Mouse (Mus musculus) liver, embryonic 15.5 days (tissue): ENCODE data around the gene Plekhm1. TPM values are rescaled to one million over a fixed set of nuclear protein-coding genes. Genes with fewer than 3 reads are reported as not detected.
A peak's percentile ranks its signal among the peaks of the same experiment; 100 is the strongest.

Experiments used
- ATAC-seq: fragments of 200-750 bp; cut with Nextera tagmentation; 2 replicates; pipeline ENCODE4 v1.8.0; 2017; ENCODE audit warnings: moderate number of reproducible peaks, mild to moderate bottlenecking, moderate library complexity; ENCODE audit not compliant: insufficient read depth
- H3K27ac ChIP-seq: fragments of 300-500 bp; sonication (generic); replicated peaks from 2 replicates; pipeline ENCODE4 v1.5.1; 2015; ENCODE audit warnings: mild to moderate bottlenecking, inconsistent platforms
- H3K27me3 ChIP-seq: fragments of 300-500 bp; sonication (generic); 2 replicates; pipeline ENCODE4 v1.6.1; 2015; ENCODE audit warnings: mild to moderate bottlenecking, inconsistent platforms
- H3K36me3 ChIP-seq: fragments of 300-500 bp; sonication (generic); replicated peaks from 2 replicates; pipeline ENCODE4 v1.6.1; 2015; ENCODE audit warnings: moderate library complexity, mild to moderate bottlenecking, inconsistent platforms
- H3K4me1 ChIP-seq: fragments of 300-500 bp; sonication (generic); replicated peaks from 2 replicates; pipeline ENCODE4 v1.6.1; 2015; ENCODE audit warnings: inconsistent platforms
- H3K4me2 ChIP-seq: fragments of 300-500 bp; sonication (generic); 2 replicates; pipeline ENCODE4 v1.6.1; 2015; ENCODE audit warnings: moderate library complexity, mild to moderate bottlenecking, inconsistent platforms
- H3K4me3 ChIP-seq: fragments of 300-500 bp; sonication (generic); replicated peaks from 2 replicates; pipeline ENCODE4 v1.5.1; 2015; ENCODE audit warnings: mild to moderate bottlenecking, inconsistent platforms
- H3K9ac ChIP-seq: fragments of 300-500 bp; sonication (generic); 2 replicates; pipeline ENCODE4 v1.6.1; 2015; ENCODE audit warnings: moderate library complexity, mild to moderate bottlenecking, inconsistent platforms
- H3K9me3 ChIP-seq: fragments of 300-500 bp; sonication (generic); replicated peaks from 2 replicates; pipeline ENCODE4 v1.6.1; 2016; ENCODE audit warnings: inconsistent platforms
- WGBS: fragments of 180-500 bp; shearing (Covaris S2); methylation state at CpG from one replicate; pipeline ENCODE4 v1.1.7; 2015; ENCODE audit warnings: mixed read lengths; ENCODE audit not compliant: insufficient replicate concordance; 5-methylcytosine and 5-hydroxymethylcytosine counted together
- polyA plus RNA-seq: library from polyadenylated mRNA; unstranded; fragments of >200 nt; fragmentation: Nextera tagmentation; extraction: Ambion mirVana; gene quantifications from 2 replicates; pipeline ENCODE4 v1.2.1, GENCODE M21; 2015

Gene Plekhm1
- polyA plus RNA-seq, 1 experiment from 2014 or later = 3.4 TPM

DNA sequence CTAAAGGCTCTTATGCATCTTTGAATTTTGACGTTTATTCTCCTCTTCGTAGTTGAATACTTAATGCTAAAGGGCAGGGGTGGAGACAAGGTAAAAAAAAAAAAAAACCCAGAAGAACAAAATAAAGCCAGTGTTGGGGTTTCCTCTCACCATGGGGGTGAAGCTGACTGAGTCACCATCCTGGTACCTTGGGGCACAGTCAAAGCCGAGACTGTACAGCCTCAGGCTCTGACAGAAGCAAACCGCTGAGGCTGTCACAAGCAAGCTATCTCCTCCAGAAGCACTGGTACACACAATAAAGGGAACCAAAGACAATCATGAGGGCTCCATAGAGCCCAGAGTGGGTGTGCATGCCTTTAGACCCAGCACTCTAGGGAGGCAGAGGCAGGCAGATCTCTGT, 39.9 kb downstream of the Plekhm1 start:
- Histone ChIP-seq H3K27ac (no peak overlapping the region), H3K9me3 (no peaks in the 10 kb centered on the region), H3K9ac (no peak overlapping the region), H3K4me1 (no peaks in the 10 kb centered on the region; the same call in 1 of the 2 replicates), H3K4me2 (no peak overlapping the region), H3K4me3 (no peak overlapping the region), H3K36me3 (peaks cover 47% of the 10 kb centered on the region), H3K27me3 (no peaks in the 10 kb centered on the region)
- ATAC-seq = no peak
- WGBS = 86% methylated on average over 4 of the region's 4 CpGs

- no peaks in the 10 kb centered on the region; the same call in 1 of the 2 replicates for H3K4me1 ChIP-seq
- no peak overlapping the region for H3K9ac ChIP-seq
- ATAC-seq = no peak
- H3K27me3 ChIP-seq = no peaks in the 10 kb centered on the region
- no peak overlapping the region for H3K4me2 ChIP-seq
- H3K9me3 ChIP-seq = no peaks in the 10 kb centered on the region
- no peak overlapping the region for H3K4me3 ChIP-seq
- H3K36me3 ChIP-seq = peaks cover 44% of the 10 kb centered on the region
- no peak overlapping the region for H3K27ac ChIP-seq
- WGBS = 70% methylated on average over 3 of the region's 3 CpGs
Measured at GRCm38 (mm10) chr11:103372068-103372467, 40.4 kb downstream of the Plekhm1 start.

GRCm38 (mm10) chr11:103371222-103371539, 41.3 kb downstream of the Plekhm1 start:
- Histone ChIP-seq H3K27ac (no peak overlapping the region), H3K9ac (no peak overlapping the region), H3K4me1 (no peaks in the 10 kb centered on the region; the same call in 1 of the 2 replicates), H3K27me3 (no peaks in the 10 kb centered on the region), H3K4me2 (no peak overlapping the region), H3K9me3 (no peaks in the 10 kb centered on the region), H3K36me3 (peaks cover 40% of the 10 kb centered on the region), H3K4me3 (no peak overlapping the region)
- ATAC-seq = no peak
- 46% methylated on average over 3 of the region's 3 CpGs for WGBS

DNA sequence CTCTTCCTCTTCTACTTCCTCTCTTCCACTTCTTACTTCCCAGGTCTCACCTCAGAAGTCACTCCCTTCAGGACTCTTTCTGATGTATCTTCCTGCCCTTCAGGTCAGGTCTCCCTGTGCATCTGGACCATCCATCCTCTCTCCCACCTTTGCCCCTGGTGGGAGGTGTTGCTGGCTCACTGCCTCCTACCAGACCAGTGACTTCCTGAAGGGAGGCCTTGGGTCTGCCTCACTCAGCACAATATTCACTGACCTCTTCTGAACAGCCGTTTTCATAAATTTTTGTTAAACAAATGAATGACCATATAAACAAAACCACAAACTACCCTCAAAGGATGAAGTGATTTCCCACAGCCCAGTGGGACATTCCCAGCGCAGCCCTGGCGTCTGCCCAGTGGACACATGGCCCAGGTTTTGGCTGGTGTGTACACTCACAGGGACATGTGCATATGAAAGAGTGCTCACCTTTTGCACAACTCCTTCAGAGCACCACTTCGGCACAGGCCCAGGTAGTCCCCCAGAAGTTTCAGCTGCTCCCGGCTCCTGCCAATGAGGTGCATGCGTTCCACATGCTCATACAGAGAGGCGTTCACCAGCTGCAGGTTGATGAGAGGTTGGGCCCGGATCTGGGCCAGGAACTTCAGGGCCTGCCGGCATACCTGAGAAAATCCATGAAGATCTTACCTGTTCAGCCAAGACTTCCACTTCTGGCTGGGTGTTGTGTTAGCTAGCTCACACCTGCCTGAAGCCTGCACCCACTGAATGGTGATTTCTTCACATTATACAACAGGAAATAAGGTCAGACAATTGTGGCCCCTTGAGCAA, 41.9 kb downstream of the Plekhm1 start:
- H3K27me3 ChIP-seq = no peaks in the 10 kb centered on the region
- no peak overlapping the region for H3K4me2 ChIP-seq
- peaks cover 37% of the 10 kb centered on the region for H3K36me3 ChIP-seq
- H3K9me3 ChIP-seq = no peaks in the 10 kb centered on the region
- H3K4me1 ChIP-seq = no peaks in the 10 kb centered on the region; the same call in 1 of the 2 replicates
- no peak for ATAC-seq
- H3K9ac ChIP-seq = no peak overlapping the region
- H3K27ac ChIP-seq = no peak overlapping the region
- H3K4me3 ChIP-seq = no peak overlapping the region
- WGBS = 73% methylated on average over 9 of the region's 9 CpGs

DNA sequence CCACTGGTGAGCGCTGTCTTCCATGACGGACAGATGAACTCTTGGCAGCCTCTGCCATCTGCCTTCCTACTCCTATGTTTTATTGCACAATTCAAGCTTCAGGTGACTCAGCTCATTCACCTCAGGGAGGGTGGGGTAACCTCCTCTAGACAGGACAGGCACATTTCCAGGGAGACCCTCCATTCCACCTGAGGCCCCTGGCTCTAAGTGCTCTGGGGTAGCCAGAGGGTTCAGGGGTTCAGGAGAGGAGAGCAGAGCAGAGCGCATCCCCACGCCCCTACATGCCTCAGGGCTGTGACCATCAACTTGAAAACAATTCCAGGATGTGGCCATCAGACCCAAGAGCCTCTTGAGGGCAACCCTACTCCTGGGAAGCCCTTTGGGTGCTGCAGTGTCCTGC, 47.0 kb downstream of the Plekhm1 start:
- ATAC-seq = no peak
- Histone ChIP-seq H3K9me3 (no peaks in the 10 kb centered on the region), H3K9ac (no peak overlapping the region), H3K27ac (no peak overlapping the region), H3K27me3 (peaks cover 45% of the 10 kb centered on the region), H3K4me3 (no peak overlapping the region), H3K4me2 (no peak overlapping the region), H3K4me1 (peaks cover 32% of the 10 kb centered on the region), H3K36me3 (peaks cover 17% of the 10 kb centered on the region; the same call in 1 of the 2 replicates)
- 80% methylated on average over 4 of the region's 4 CpGs for WGBS

DNA sequence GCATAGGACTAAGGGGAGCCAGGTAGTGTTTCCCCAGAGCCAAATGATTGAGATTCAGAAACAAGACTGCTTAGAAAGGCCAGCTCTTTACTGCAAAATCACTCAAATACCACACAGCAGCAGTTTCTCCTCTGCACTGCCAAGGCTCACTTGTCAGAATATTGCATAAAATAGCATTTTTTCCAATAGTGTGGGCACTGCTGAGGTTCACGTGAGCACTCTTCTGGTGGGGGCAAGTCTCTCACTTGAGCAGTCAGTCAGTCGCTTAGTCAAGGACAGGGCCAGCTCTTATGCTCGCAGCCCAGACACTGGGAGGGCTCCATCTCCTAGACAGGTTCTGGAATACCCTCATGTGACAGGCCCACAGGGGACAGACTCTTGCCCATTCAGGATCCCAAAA, 47.5 kb downstream of the Plekhm1 start:
- H3K27me3 ChIP-seq = peaks cover 50% of the 10 kb centered on the region
- H3K9me3 ChIP-seq = no peaks in the 10 kb centered on the region
- ATAC-seq = no peak

DNA sequence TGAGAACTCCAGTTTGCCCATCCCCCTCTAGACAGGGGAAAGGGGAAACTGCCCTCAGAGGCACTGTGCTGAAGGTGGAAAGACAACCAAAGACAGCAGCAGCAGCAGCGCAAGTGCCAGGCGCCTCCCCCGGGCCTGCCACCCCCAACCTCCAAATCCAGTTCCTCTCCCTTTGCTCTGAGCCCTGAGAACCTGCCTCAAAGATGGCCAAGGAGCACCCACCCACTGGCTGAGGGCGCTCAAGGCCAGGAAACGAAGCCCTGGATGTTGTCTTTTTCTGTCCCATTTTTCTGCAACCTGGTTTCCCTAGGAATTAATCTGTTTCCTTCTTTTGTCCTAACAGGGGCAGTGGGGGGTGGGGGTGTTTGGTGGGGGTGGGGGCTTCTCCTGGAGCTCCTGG, 48.2 kb downstream of the Plekhm1 start:
- no peak overlapping the region for H3K27ac ChIP-seq
- peaks cover 43% of the 10 kb centered on the region for H3K4me1 ChIP-seq
- H3K27me3 ChIP-seq = peaks cover 57% of the 10 kb centered on the region
- ATAC-seq = no peak
- WGBS = 26% methylated on average over 5 of the region's 5 CpGs
- H3K4me3 ChIP-seq = no peak overlapping the region
- H3K9ac ChIP-seq = no peak overlapping the region
- no peaks in the 10 kb centered on the region for H3K9me3 ChIP-seq
- H3K36me3 ChIP-seq = 0 out of 2 replicates have a peak, but pooled peaks cover 9% of the 10 kb centered on the region
- no peak overlapping the region for H3K4me2 ChIP-seq

More for the DNA sequence above, 47.5 kb downstream of the Plekhm1 start:
- H3K27ac ChIP-seq = no peak overlapping the region
- no peak overlapping the region for H3K9ac ChIP-seq
- peaks cover 37% of the 10 kb centered on the region for H3K4me1 ChIP-seq
- whole genome bisulfite sequencing = 70% methylated on average over 3 of the region's 3 CpGs
- H3K4me3 ChIP-seq = no peak overlapping the region
- 0 out of 2 replicates have a peak, but pooled peaks cover 12% of the 10 kb centered on the region for H3K36me3 ChIP-seq
- no peak overlapping the region for H3K4me2 ChIP-seq

DNA sequence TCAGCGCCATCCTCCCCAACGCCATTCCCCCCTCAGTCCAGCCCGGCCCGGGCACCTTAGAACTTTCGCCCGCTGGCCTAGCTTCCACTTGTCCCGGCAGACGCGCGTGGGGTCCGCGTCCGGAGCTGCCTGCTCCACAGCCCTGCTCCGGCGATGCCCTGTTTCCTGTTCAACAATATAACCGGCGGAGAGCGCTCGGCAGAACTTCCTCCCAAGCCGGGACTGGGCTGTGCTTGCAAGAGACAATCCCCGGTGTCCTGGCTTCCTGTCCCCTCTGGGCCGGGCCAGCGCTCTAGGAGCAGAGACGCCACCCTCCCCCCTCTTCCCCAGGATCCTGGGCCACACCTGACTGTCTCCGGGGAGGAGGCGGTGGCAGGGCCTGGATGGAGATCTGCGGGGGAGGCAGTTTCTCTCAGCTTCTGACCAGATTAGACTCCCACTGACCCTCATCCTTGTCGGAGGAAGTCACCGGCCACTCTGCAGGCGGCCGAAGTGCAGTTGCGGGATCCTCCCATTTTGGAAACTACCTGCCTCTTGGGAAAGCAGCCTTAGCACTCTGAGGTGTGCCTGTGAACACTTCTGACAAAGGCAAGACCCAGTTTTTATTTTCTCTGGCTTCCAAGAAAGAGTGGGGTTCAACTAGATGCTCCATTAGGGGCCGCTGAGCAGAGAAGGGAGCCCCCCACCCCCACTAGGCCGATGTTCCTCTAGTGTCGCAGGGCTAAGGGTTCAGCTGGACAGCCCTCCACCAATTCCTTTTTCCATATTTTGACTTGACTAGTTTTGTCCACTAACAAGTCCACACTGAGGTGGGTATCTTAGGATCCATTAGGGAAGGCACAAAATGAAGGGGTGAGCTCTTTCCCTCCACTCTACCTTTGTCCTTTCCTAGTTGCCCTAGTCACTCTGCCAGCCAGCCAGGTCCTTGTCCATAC, 49.0 kb downstream of the Plekhm1 start, which contains the start of gene Arhgap27:
Gene Arhgap27, minus strand, starts transcription at position 479 of the 935 bp plus-strand sequence.
- Histone ChIP-seq H3K4me1 (peaks cover 45% of the 10 kb centered on the region), H3K4me2 (peak within 1 kb of the TSS; percentile 80), H3K9ac (no peak within 1 kb of the TSS), H3K27ac (peak within 1 kb of the TSS; percentile 55; the same call in 1 of the 2 replicates), H3K27me3 (peaks cover 66% of the 10 kb centered on the region), H3K36me3 (0 out of 2 replicates have a peak, but pooled peaks cover 9% of the 10 kb centered on the region), H3K4me3 (peak within 1 kb of the TSS; percentile 54), H3K9me3 (no peaks in the 10 kb centered on the region)
- no peak; the same call in 1 of the 2 replicates for ATAC-seq
- WGBS = 2% methylated on average over 35 of the region's 35 CpGs

GRCm38 (mm10) chr11:103362521-103363181, 49.8 kb downstream of the Plekhm1 start:
- under 1% methylated on average over 33 of the region's 33 CpGs for WGBS
- H3K9me3 ChIP-seq = no peaks in the 10 kb centered on the region
- H3K36me3 ChIP-seq = 0 out of 2 replicates have a peak, but pooled peaks cover 5% of the 10 kb centered on the region
- peak overlapping the region; percentile 55; the same call in 1 of the 2 replicates for H3K27ac ChIP-seq
- H3K9ac ChIP-seq = no peak overlapping the region
- no peak for ATAC-seq
- H3K4me1 ChIP-seq = peaks cover 45% of the 10 kb centered on the region
- peaks cover 71% of the 10 kb centered on the region for H3K27me3 ChIP-seq
- peak overlapping the region; percentile 54 for H3K4me3 ChIP-seq
- peak overlapping the region; percentile 80 for H3K4me2 ChIP-seq

GRCm38 (mm10) chr11:103362054-103362432, 50.4 kb downstream of the Plekhm1 start:
- Histone ChIP-seq H3K4me3 (peak overlapping the region; percentile 54), H3K36me3 (0 out of 2 replicates have a peak, but pooled peaks cover 4% of the 10 kb centered on the region), H3K4me2 (peak overlapping the region; percentile 80), H3K27me3 (peaks cover 71% of the 10 kb centered on the region), H3K9me3 (no peaks in the 10 kb centered on the region), H3K27ac (no peak overlapping the region), H3K9ac (no peak overlapping the region), H3K4me1 (peaks cover 45% of the 10 kb centered on the region)
- WGBS = 1% methylated on average over 13 of the region's 13 CpGs
- ATAC-seq = no peak
